Mouse (Mus musculus) liver, embryonic 16.5 days (tissue): ENCODE data around the gene Cacna1e. TPM values are rescaled to one million over a fixed set of nuclear protein-coding genes. Genes with fewer than 3 reads are reported as not detected.

Source experiments
- ATAC-seq: fragments of 200-750 bp; cut with Nextera tagmentation; 2 replicates; pipeline ENCODE4 v1.8.0; 2017; ENCODE audit warnings: low read depth, mild to moderate bottlenecking, moderate number of reproducible peaks, moderate library complexity
- H3K27ac ChIP-seq: fragments of 300-500 bp; sonication (generic); 2 replicates; pipeline ENCODE4 v1.5.1; 2014; ENCODE audit warnings: mild to moderate bottlenecking, low read length
- H3K27me3 ChIP-seq: fragments of 300-500 bp; sonication (generic); 2 replicates; pipeline ENCODE4 v1.6.1; 2014; ENCODE audit warnings: low read depth, low read length, mixed read lengths; ENCODE audit not compliant: control insufficient read depth, insufficient read depth
- H3K36me3 ChIP-seq: fragments of 300-500 bp; sonication (generic); 2 replicates; pipeline ENCODE4 v1.6.1; 2014; ENCODE audit warnings: mild to moderate bottlenecking; ENCODE audit not compliant: control insufficient read depth, insufficient read depth
- H3K4me1 ChIP-seq: fragments of 300-500 bp; sonication (generic); 2 replicates; pipeline ENCODE4 v1.6.1; 2014; ENCODE audit warnings: low read depth, low read length, mixed read lengths; ENCODE audit not compliant: control insufficient read depth
- H3K4me2 ChIP-seq: fragments of 300-500 bp; sonication (generic); 2 replicates; pipeline ENCODE4 v1.6.1; 2014; ENCODE audit warnings: low read depth, low read length, mixed read lengths
- H3K4me3 ChIP-seq: fragments of 300-500 bp; sonication (generic); 2 replicates; pipeline ENCODE4 v1.5.1; 2014; ENCODE audit warnings: low read depth, mild to moderate bottlenecking, low read length
- H3K9ac ChIP-seq: fragments of 300-500 bp; sonication (generic); 2 replicates; pipeline ENCODE4 v1.6.1; 2014; ENCODE audit warnings: low read depth, low read length
- H3K9me3 ChIP-seq: fragments of 300-500 bp; sonication (generic); replicated peaks from 2 replicates; pipeline ENCODE4 v1.6.1; 2016; ENCODE audit warnings: low read length; ENCODE audit not compliant: control insufficient read depth
- WGBS: fragments of 180-500 bp; shearing (Covaris S2); extraction: QIAGEN DNeasy Blood & Tissue Kit; methylation state at CpG from one replicate; pipeline ENCODE4 v1.1.7; 2014; ENCODE audit not compliant: insufficient replicate concordance; 5-methylcytosine and 5-hydroxymethylcytosine counted together
- polyA plus RNA-seq: library from polyadenylated mRNA; unstranded; fragments of >200 nt; fragmentation: Nextera tagmentation; extraction: Ambion mirVana; gene quantifications from 2 replicates; pipeline ENCODE4 v1.2.1, GENCODE M21; 2015

Cacna1e gene
- polyA plus RNA-seq, 1 experiment from 2014 or later: 0.05 TPM

GRCm38 (mm10) chr1:154476671-154477070, 407.6 kb downstream of the Cacna1e start:
- no peak overlapping the region for H3K27ac ChIP-seq
- 64% methylated on average over 2 of the region's 2 CpGs for WGBS

GRCm38 (mm10) chr1:154475706-154476105, 408.6 kb downstream of the Cacna1e start:
- no peak for ATAC-seq
- H3K4me2 ChIP-seq: no peak overlapping the region
- no peak overlapping the region for H3K9ac ChIP-seq
- H3K27me3 ChIP-seq: no peaks in the 10 kb centered on the region
- no peaks in the 10 kb centered on the region for H3K9me3 ChIP-seq
- no peak overlapping the region for H3K27ac ChIP-seq
- WGBS: 64% methylated on average over 2 of the region's 2 CpGs
- H3K4me3 ChIP-seq: no peak overlapping the region
- H3K4me1 ChIP-seq: no peaks in the 10 kb centered on the region
- no peaks in the 10 kb centered on the region for H3K36me3 ChIP-seq

More at GRCm38 (mm10) chr1:154476671-154477070, 407.6 kb downstream of the Cacna1e start:
- Histone ChIP-seq H3K27me3 (no peaks in the 10 kb centered on the region), H3K4me2 (no peak overlapping the region), H3K9ac (no peak overlapping the region), H3K4me3 (no peak overlapping the region), H3K4me1 (no peaks in the 10 kb centered on the region), H3K9me3 (no peaks in the 10 kb centered on the region), H3K36me3 (no peaks in the 10 kb centered on the region)
- ATAC-seq: no peak

- ATAC-seq: no peak
- Histone ChIP-seq H3K9me3 (no peaks in the 10 kb centered on the region), H3K4me1 (no peaks in the 10 kb centered on the region), H3K4me3 (no peak overlapping the region), H3K27ac (no peak overlapping the region), H3K4me2 (no peak overlapping the region), H3K27me3 (no peaks in the 10 kb centered on the region), H3K36me3 (no peaks in the 10 kb centered on the region), H3K9ac (no peak overlapping the region)
- 44% methylated on average over 4 of the region's 4 CpGs for WGBS
Measured at GRCm38 (mm10) chr1:154474156-154474555, 410.1 kb downstream of the Cacna1e start.

GRCm38 (mm10) chr1:154467265-154467664, 417.0 kb downstream of the Cacna1e start:
- H3K27ac ChIP-seq: no peak overlapping the region
- no peak overlapping the region for H3K4me3 ChIP-seq
- no peaks in the 10 kb centered on the region for H3K27me3 ChIP-seq
- no peaks in the 10 kb centered on the region for H3K4me1 ChIP-seq
- H3K9me3 ChIP-seq: no peaks in the 10 kb centered on the region
- H3K9ac ChIP-seq: no peak overlapping the region
- no peaks in the 10 kb centered on the region for H3K36me3 ChIP-seq
- no peak for ATAC-seq
- no peak overlapping the region for H3K4me2 ChIP-seq
- WGBS: 65% methylated on average over 3 of the region's 3 CpGs

- no peaks in the 10 kb centered on the region for H3K27me3 ChIP-seq
- ATAC-seq: no peak
- H3K27ac ChIP-seq: no peak overlapping the region
- no peak overlapping the region for H3K4me3 ChIP-seq
- WGBS: 68% methylated on average over 5 of the region's 5 CpGs
- no peaks in the 10 kb centered on the region for H3K4me1 ChIP-seq
- H3K36me3 ChIP-seq: no peaks in the 10 kb centered on the region
- H3K9me3 ChIP-seq: no peaks in the 10 kb centered on the region
- no peak overlapping the region for H3K9ac ChIP-seq
- no peak overlapping the region for H3K4me2 ChIP-seq
Measured at GRCm38 (mm10) chr1:154461521-154461920, 422.8 kb downstream of the Cacna1e start.

GRCm38 (mm10) chr1:154460067-154460466, 424.2 kb downstream of the Cacna1e start:
- H3K9me3 ChIP-seq: no peaks in the 10 kb centered on the region
- no peak overlapping the region for H3K9ac ChIP-seq
- ATAC-seq: no peak
- 72% methylated on average over 7 of the region's 7 CpGs for WGBS
- no peaks in the 10 kb centered on the region for H3K36me3 ChIP-seq
- no peak overlapping the region for H3K27ac ChIP-seq
- H3K27me3 ChIP-seq: no peaks in the 10 kb centered on the region
- no peaks in the 10 kb centered on the region for H3K4me1 ChIP-seq
- no peak overlapping the region for H3K4me3 ChIP-seq
- no peak overlapping the region for H3K4me2 ChIP-seq

GRCm38 (mm10) chr1:154458601-154459000, 425.7 kb downstream of the Cacna1e start:
- H3K4me2 ChIP-seq: no peak overlapping the region

GRCm38 (mm10) chr1:154450799-154451198, 433.5 kb downstream of the Cacna1e start:
- H3K27me3 ChIP-seq: no peaks in the 10 kb centered on the region
- H3K4me1 ChIP-seq: no peaks in the 10 kb centered on the region
- no peak overlapping the region for H3K4me3 ChIP-seq
- no peaks in the 10 kb centered on the region for H3K9me3 ChIP-seq
- no peak overlapping the region for H3K4me2 ChIP-seq
- 64% methylated on average over 3 of the region's 3 CpGs for WGBS
- H3K27ac ChIP-seq: no peak overlapping the region
- no peak overlapping the region for H3K9ac ChIP-seq
- no peaks in the 10 kb centered on the region for H3K36me3 ChIP-seq
- no peak for ATAC-seq

More at GRCm38 (mm10) chr1:154458601-154459000, 425.7 kb downstream of the Cacna1e start:
- no peaks in the 10 kb centered on the region for H3K27me3 ChIP-seq
- 60% methylated on average over 2 of the region's 2 CpGs for WGBS
- ATAC-seq: no peak
- H3K9me3 ChIP-seq: no peaks in the 10 kb centered on the region
- H3K27ac ChIP-seq: no peak overlapping the region
- no peak overlapping the region for H3K4me3 ChIP-seq
- H3K9ac ChIP-seq: no peak overlapping the region
- no peaks in the 10 kb centered on the region for H3K4me1 ChIP-seq
- no peaks in the 10 kb centered on the region for H3K36me3 ChIP-seq

GRCm38 (mm10) chr1:154446456-154446855, 437.8 kb downstream of the Cacna1e start:
- 46% methylated on average over 3 of the region's 3 CpGs for WGBS

More at GRCm38 (mm10) chr1:154446456-154446855, 437.8 kb downstream of the Cacna1e start:
- Histone ChIP-seq H3K4me1 (no peaks in the 10 kb centered on the region), H3K9me3 (no peaks in the 10 kb centered on the region), H3K9ac (no peak overlapping the region), H3K27ac (no peak overlapping the region), H3K4me3 (no peak overlapping the region), H3K4me2 (no peak overlapping the region), H3K27me3 (no peaks in the 10 kb centered on the region), H3K36me3 (no peaks in the 10 kb centered on the region)
- ATAC-seq: no peak
